Mouse (Mus musculus) thymus, postnatal 14 days (tissue): ENCODE measurements around the gene Tamm41.
A peak's percentile ranks its signal among the peaks of the same experiment; 100 is the strongest.

Experiments used
- DNase-seq: peaks from one replicate; pipeline ENCODE4 v3.0.0; 2021

Tamm41 gene

DNA sequence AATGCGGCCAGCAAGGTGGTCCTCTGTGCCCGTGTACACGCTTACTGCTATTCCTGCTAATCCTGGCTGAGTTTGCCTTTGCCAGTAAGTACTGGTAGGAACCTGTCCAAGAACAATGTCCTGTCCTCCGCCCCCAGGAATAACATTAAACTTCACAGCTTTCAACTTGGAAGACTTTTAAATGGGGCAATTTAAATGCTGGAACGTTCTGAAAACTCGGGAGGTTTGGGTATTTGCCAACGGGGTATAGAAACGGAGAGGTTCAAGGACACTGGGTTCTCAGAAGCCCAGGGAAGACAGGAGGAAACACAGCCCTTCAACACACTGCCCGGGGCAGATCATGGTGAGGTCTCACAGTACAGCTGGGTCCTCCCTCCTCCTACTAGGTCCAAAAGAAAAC lies 14.8 kb downstream of the Tamm41 start:
- DNase-seq = no peak

DNA sequence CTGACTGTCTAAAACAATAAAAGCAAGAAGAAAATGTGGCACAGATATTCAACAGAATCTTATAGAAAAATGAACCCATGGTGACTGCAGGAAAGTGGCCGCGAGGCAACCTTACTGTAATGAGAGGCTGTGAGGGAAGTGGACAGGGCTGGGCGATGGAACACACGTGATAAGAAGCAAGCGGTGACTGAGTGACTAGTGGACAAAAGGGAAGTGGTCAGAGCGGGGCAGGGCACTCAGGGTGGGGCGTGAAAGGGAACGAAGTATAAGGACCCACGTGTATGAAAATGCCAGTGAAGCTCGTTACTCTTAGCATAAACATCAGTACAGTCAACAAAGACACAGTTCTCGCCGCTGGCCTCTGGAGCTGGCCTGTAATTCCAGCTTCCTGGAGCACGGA lies 22.2 kb downstream of the Tamm41 start:
- DNase-seq = no peak

DNA sequence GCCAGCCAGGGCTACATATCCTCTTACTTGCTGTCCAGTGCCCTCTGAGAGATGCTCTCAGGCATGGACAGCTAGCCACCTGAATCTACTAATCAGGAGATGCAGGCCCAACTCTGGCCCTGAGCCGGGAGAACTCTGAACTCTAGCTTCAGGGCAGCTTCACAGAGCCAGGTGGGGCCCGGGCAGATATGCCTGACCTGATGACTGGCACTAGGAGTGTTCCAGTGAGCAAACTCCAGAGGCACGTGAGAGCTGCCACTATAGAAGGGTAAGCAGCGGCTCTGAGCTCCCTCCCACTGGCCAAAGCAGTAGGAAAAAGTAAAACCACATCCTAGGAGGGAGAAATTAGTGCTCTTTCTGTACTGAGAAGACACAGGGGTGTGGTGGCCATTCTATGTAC lies 24.1 kb downstream of the Tamm41 start:
- no peak for DNase-seq

DNA sequence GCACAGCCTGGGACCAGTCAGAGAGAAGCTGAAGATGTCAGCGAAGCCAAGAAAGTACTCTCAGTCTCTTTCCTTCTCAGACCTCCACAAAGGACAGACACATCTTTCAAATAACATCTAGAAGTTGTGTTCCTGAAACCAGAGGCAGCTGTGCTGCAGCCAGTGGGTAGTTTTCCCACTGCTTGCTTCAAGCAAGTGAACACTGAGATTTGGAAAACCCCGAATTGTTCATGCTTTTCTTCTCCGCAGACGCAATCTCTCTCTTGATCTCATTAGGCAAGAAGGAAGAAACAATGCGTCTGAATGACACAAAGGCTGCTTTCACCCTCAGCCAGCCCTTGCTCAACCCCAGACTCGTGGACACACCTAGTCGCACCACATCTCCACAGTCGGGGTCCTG lies 25.9 kb downstream of the Tamm41 start:
- no peak for DNase-seq

DNA sequence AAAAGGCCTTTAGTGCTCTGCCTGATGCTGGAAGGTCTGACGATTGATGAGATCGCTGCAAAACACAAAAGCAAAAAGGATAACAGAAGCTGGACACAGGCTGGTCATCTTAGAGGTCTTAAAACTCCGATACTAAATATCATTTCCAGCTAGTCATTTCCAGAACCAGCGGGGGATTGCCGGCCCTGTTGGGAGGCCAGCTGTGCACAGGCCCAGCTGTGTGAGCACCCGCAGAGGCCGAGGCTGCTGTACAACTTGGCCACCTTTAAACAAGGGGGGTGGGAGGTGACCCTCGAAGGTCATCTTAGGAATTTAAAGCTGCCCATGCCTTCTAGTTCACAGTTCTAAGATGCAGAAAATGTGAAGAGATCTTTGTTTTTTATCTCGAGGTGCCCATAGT lies 26.9 kb downstream of the Tamm41 start:
- DNase-seq = no peak

DNA sequence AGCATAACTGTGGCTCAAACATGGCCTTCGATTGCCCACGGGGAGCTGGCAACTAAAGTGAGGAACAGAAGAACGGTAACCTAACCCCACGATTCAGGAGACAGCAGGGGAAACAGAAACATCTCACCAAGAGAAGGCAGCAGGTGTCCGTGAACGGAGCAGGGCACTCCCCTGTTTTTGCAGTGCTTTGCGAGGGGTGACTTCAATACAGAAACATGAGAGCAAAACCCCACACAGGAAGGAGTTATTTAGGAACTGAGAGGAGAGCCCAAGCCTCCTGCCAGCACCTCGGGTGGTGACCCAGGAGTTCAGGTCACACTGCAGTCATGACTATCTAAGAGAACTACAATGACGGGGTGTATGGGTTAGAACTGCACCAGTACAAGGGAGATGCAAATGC lies 27.4 kb downstream of the Tamm41 start:
- DNase-seq = no peak

DNA sequence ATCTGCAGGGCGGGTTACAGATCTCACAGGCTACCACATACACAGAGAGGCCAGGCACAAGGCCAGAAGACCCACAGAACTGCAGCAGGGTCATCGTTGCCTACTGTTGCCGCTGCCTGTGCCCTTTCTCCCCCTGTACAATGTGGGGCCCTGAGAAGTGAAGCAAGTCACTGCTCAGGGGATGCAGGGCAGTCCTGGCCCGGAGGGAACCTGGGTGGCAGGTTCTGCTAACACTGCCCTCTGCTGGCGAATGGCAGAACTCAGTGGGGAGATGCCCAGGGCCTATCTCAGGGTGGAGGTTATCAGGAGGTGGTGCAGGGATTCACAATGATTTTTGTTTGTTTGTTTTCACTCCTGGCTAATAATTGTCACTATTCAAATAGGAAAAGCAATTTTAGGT lies 29.9 kb downstream of the Tamm41 start:
- peak; percentile 75 for DNase-seq

DNA sequence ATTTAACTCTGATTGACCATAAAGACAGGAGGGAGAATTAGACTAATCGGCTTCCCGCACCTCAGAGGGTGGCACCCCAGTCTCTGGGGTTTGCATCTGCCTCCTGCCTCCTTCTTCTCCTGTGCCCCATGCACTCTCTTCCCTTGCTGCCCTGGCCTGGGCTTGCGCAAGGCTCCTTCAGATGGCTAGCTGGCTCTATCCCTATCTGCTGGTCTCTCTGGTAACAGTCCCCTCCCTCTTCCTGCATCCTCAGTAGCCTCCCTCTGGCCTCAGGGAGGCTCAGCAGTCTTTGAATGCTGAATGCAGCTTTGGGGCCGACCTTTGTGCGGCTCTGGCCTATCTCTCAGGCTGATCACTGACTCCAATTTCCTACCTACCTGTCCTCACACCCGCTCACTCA lies 30.7 kb downstream of the Tamm41 start:
- DNase-seq = no peak

DNA sequence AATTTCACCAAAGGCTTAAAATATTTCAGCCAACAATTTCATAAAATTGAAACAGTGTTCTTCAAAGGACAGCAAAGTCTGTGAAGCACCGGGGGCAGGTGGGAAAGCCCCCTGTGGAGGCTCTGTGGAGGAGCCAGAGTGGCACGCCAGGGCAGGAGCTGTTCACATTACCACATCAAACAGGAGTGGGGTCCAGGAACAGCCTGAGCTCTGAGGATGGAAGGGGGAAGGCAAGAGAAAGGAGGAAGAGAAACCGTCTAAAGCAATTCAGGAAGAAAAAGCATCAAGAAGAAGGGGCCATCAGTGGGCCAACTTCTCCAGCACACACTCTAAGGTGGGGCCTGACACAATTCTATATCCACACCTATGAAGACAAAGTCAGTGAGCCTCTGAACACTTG lies 31.6 kb downstream of the Tamm41 start:
- DNase-seq = no peak

DNA sequence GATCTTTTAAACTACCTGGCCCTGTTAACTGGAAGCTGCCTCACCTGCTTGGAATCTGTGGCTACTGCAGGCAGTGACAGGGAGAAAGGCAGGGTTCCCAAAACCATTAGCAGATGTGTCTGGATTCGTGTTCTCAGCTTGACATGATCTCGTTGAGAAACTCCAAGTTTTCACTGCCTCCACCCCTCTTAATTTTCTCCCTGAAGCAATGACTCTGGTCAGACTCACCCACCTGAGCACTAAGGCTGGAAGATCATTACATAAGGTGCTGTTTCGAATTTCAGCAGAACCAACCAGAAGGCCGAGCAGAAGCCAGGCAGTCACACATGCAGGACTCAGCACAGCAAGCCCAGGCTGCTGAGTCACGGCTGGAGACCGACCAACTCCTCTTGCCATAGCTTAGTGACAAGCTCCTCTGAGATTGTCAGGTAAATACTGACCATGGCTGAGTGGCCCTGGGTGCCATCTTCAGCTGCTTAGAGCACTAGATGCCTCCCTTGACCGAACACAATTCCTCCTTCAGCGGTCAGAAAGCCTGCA lies 32.3 kb downstream of the Tamm41 start:
- DNase-seq = no peak

DNA sequence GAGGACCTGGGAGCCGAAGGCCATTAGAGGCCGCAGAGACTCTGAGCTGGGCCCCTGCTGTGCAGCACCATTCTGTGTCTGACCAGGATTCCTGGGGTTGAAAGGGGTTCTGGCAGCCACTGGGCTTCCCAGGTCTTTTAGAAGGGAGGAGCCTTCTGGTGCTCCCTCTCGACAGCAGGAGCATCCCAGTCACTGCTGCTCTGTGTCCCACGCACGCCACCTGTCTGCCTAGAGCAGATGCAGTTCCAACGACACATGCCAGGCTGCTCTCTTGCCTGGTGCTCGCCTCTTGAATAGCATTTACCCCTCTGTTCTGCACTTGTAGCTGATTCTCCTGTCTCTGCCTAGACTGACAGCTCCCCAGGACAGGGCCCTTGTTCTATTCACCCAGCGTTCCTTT lies 33.0 kb downstream of the Tamm41 start:
- DNase-seq = no peak

DNA sequence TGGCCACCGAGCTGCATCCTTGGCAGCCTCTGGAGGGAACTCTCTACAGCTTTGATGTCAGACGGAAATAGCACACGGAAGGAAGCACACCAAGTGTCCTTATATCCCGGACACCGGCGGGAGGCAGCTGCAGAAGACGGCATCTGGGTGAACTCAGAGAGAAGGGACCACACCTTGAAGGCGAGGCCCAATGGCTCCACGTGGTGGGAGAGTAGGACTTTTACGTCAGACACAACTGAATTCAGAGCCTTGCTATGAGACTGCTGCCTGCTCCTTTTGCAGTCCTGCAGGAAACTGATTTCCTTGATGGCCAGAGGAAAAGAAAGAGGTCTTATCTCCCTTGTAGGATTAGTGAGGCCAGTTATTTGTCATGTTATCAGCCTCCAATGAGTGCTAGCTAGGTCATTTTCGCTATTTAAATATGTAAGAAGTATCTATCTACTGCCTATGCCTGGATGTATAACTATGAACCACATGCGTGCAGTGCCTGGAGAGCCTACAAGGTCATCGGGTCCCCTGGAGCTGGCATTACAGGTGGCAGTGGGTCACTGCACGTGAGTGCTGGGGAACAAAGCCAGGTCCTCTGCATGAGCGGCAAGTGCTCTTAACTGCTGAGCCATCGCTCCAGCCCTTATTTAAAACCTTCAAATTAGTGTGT lies 39.2 kb downstream of the Tamm41 start:
- no peak for DNase-seq

DNA sequence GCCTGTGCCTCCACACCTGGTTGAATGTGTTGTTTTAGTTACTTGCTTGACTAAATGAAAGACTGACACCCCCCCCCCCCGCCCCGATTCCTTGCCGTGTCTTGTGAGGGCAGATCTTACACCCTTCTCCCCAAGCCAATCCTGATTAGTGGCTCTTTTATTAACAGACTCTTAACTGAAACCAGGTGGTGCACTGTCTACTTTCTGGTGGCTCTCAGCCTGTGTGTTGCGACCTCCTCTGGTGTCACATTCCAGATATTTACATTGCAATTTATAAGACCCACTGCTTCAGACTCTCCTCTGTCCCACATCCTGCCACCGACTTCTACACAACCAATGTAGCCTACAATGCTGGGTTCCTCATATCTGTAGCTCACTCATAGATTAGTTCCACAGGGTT lies 40.2 kb downstream of the Tamm41 start:
- DNase-seq = no peak

DNA sequence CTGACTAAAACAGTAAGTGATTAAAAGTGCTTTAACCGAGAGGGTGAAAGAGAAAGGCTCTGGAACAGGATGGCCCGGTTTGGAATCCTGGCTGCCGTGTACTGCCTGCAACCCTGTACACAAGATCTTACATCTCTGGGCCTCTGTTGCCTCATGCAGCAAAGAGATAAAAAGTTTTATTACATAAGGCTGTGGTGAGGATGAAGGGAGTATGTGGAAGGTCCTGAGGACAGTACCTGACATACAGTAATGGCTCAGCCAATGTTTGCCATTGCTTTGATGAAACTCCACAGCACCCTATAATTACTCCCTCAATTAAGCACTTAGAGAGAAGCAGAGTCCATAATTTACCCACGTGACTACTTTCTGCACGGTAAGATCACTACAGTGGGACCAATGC lies 40.8 kb downstream of the Tamm41 start:
- DNase-seq = no peak

DNA sequence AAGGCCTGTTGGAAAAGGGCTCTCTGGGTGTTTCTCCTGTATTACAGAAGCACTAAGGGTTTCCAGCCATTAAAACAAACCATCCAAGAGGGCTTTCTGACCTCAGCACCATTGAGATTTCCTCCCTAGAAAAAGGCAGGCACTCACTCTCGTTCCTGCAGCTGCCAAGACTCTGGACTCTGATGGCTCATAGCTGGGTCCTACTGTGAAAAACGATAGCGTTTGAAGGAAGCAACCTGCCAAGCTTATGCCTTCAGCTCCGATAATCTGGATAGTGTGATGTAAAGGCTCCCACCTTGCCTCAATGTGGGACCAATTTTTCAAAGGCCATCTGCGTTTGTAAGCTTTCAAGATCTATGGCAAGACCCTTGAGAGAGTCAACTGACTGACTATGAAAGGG lies 43.6 kb downstream of the Tamm41 start:
- no peak for DNase-seq

DNA sequence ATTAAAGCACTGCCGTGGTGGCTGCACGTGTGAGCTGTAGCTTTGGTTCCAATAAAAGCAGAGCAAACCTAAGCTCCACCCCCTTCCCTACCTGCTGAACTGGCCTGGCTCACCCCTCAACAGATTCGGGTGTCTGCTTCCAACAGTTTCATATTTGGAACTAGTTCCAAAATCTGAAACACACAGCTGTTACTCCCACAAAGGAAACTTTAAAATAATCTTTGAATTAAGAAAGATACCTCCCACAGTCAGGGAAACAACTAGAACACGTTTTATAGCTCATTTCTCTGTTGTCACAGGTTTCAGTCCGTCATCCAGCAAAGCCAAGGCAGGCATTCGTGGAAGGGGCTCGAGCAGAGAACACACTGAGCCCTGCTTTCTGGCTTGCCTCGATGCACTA lies 44.0 kb downstream of the Tamm41 start:
- no peak for DNase-seq

DNA sequence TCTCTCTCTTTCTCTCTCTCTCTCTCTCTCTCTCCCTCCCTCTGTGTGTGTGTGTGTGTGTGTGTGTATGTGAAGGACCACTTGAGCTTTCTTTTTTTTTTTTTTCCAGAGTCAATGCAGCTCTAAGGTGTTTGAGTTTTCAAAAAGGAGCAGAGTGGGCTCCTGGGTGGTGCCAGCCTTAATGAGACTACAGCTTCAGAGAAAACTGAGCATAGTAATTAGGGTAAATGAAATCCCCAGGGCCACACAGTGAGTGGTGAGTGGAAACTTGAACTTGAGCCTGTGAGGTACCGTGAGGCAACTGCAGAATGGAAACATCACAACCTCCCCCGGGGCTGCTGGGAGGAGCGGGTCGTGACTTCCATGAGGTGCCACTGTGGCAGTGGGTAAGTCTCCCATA lies 45.8 kb downstream of the Tamm41 start:
- no peak for DNase-seq

DNA sequence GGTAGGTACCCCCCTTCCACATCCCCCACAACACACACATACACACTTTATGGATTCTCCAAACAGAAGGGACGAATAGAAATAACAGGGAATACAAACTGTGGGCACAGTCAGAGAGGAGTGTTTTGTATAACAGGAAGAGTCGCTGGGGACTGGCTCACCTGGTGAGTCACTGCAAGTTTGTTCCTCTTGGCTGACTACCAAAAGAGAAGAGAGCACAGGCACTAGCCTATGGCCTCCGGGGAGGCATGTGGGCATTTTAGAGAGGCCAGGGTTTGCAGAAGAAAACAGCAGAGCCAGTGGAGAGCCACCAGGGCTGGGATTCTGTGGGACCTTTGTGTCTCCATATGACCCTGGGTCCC lies 49.1 kb downstream of the Tamm41 start:
- DNase-seq = no peak

DNA sequence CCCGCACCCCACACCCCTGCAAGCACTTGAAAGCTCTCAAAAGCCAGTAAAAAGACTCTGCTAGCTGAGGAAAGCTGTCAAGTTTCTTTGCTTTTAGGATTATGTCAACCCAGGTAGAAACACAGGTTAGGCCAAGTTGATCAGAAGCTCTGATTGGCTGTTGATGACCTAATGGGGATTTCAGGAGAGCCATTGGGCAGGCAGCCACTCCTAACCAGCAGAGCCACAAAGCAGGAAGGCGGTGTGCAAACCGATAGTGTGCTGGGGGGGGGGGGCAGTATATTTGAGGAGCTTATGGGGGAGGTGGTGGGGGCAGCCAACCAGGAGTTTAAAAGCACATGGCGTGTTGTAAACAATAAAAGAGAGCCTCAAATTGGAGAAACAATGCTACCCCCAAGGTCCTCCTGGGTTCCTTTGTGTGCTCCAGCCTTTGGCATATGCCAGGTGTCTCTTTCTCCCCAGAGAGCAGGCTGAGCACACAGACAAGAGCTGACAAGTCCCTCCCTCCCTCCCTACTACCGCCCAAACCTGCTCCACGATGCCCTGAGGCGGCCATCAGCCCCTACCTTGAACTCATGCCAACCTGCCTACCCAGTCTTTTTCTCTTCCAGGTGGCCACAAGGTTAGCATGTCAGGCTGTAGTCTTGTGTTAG lies 49.6 kb downstream of the Tamm41 start:
- DNase-seq = no peak

DNA sequence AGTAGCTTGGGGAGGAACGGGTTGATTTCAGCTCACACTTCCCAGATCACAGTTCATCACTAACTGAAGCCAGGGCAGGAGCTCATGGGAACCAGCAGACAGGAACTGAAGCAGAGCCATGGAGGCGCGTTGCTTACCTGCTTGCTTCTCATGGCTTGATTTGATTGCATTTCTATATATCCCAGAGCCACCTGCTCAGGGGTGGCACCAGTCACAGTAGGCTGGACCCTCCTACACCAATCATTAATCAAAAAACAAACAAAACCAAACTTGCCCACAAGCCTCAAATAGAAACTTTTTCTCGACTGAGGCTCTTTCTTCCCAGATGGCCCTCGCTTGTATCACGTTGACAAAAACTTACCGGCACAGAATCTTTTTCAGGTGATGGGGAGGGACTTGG lies 55.0 kb downstream of the Tamm41 start:
- no peak for DNase-seq

DNA sequence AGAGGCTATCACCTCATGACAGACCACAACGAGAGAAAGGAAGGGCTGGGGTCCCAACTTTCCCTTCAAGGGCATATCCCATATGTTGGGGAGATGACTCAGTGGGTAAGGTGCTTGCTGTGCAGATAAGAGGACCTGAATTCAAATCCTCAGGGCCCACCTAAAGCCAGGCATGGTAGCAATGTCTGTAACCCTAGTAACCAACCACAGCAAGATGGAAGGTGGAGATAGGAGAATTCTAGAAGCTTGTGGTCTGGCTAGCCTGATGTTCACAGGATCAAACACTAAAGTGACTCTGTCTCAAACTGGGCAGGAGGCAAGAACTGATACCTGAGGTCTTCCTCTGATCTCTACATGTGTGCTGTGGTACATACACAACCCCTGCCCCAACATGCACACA lies 58.0 kb downstream of the Tamm41 start:
- no peak for DNase-seq

DNA sequence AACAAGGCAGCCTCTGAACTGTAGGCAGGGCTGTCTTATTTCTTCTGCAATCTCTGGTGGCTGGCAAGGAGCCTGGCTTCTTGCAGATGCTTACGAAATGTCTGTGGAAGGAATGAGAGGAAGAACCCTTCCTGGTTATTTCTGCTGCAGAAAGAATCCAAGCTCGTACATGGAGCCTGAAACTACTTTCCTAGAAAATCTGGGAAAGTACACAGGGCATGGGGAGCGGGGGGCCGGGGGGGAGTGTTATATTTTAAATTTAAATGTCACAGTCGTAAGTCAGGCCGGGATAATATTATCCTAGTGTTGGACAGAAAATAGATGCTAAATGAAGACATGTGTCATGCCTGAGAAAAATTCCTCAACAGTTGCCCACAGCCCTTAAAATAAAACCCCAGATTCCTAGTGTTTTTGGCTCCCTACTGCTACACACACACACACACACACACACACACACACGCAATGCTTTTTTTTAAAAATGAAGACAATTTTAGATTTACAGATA lies 60.7 kb downstream of the Tamm41 start:
- no peak for DNase-seq

DNA sequence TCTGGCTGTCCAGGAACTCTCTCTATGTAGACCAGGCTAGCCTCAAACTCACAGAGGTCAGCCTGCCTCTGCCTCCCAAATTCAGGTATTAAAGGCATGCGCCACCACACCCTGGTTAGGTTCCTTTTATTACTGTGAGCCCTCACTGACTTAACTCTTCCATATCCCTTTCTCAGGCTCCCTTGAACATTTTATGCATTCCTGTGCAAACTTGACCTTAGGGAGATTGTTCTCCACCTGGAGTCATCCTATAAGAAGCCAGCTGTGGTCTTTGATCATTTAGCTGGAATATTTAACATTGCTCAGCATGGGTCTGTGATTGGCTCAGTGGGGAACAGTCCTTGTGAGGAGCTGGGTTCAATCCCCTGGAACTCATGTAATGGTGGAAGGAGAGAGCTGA lies 63.3 kb downstream of the Tamm41 start:
- DNase-seq = no peak

DNA sequence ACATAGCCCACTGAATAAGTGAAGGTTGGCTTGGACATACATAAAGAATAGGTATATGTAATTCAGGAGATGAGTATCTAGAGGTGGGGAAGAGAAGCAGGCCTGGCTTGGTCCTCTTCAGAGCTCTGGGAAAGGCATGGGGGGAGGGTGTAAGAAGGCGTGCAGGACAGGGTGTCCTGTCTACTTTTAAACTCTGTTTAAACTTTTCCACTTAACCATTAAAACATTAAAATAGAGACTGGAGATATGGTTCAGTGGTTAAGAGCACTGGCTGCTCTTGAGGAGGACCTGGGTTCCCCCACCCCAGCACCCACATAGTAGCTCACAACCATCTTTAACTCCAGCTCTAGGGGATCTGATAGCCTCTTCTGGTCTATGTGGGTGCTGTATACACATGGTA lies 64.7 kb downstream of the Tamm41 start:
- no peak for DNase-seq

DNA sequence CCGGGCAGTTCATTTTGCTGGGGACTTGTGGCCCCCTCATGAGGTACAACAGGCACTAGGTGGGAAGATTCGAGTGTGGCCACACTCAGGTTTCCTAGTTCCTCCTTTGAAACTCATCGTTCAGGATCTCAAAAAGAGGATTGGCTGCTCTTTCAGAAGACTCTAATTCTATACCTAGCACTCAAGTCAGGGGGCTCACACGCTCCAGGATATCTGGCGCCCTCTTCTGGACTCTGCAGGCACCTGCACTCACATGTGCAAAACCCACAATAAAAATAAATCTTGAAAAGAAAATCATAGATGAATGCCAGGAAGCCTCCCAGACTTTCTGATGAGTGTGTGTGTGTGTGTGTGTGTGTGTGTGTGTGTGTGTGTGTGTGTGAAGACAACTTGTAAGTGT lies 66.8 kb downstream of the Tamm41 start:
- DNase-seq = peak; percentile 14
